Comparison of ENCODE assay signal across 17 mouse cellular contexts in genomic region chr1:128540213-128540612, GRCm38 (mm10). TPM values are rescaled to one million over a fixed set of nuclear protein-coding genes. Genes with fewer than 3 reads are reported as not detected.
DNase-seq lines count a peak whose midpoint lies in the region; ATAC-seq lines count a peak whose summit lies in the region.
"Had no signal": no experiment of that assay in that cellular context is flagged by ENCODE, and none has a peak within 500 bp of the region (broad histone marks: within the 10 kb centered on the region; RNA-seq: fewer than 3 reads in every experiment).

No protein-coding gene starts in this region.

- no peak for DNase-seq in hindbrain, embryonic 11.5 days (ENCODE audit: low spot score)
- peak; percentile 34 to 45 for DNase-seq in B cell, adult 2 months
- DNase-seq in induced T-regulatory cell, adult 2 months (ENCODE audit: low read depth): peak; percentile 61
- peak; percentile 67 to 68 for DNase-seq in thymus, postnatal 10 days (ENCODE audit: low spot score in 2 of 2)
- DNase-seq in adrenal gland, postnatal 25 days: no peak
- no peak for DNase-seq in left cerebral cortex, postnatal 4 days
- DNase-seq: adrenal gland, adult 2 months; cerebellum, adult 9-10 months; heart, postnatal 4 days; kidney, adult 11 months; lung, adult 18-20 months; right cerebral cortex, postnatal 25 days had no signal

- H3K27me3 ChIP-seq in hindbrain, embryonic 13.5 days: no peaks in the 10 kb centered on the region
- no peaks in the 10 kb centered on the region for H3K27me3 ChIP-seq in hindbrain, embryonic 11.5 days (ENCODE audit: control insufficient read depth, insufficient read depth, low read length)
- H3K27me3 ChIP-seq: limb, embryonic 13.5 days had no signal

- ATAC-seq in hindbrain, embryonic 13.5 days (ENCODE audit: low FRiP score): no peak
- ATAC-seq in hindbrain, embryonic 11.5 days (ENCODE audit: low FRiP score): no peak

- H3K9me3 ChIP-seq in hindbrain, embryonic 13.5 days: no peaks in the 10 kb centered on the region
- no peaks in the 10 kb centered on the region for H3K9me3 ChIP-seq in hindbrain, embryonic 11.5 days (ENCODE audit: control insufficient read depth, low read length)
- H3K9me3 ChIP-seq: limb, embryonic 13.5 days had no signal

- H3K4me3 ChIP-seq in hindbrain, embryonic 13.5 days: no peak overlapping the region
- H3K4me3 ChIP-seq in hindbrain, embryonic 11.5 days (ENCODE audit: low read depth, low read length): no peak overlapping the region
- H3K4me3 ChIP-seq: erythroblast, embryonic 14.5 days; left cerebral cortex, adult 2 months; limb, embryonic 13.5 days had no signal

- peaks cover 19% of the 10 kb centered on the region for H3K4me1 ChIP-seq in hindbrain, embryonic 13.5 days (replicated peaks)
- H3K4me1 ChIP-seq in hindbrain, embryonic 11.5 days (replicated peaks; ENCODE audit: control insufficient read depth, insufficient read depth, low read length): no peaks in the 10 kb centered on the region
- H3K4me1 ChIP-seq: limb, embryonic 13.5 days had no signal

- no peaks in the 10 kb centered on the region for H3K36me3 ChIP-seq in hindbrain, embryonic 13.5 days
- no peaks in the 10 kb centered on the region for H3K36me3 ChIP-seq in hindbrain, embryonic 11.5 days (ENCODE audit: control insufficient read depth, insufficient read depth, low read length)
- H3K36me3 ChIP-seq: limb, embryonic 13.5 days had no signal

- H3K27ac ChIP-seq in hindbrain, embryonic 13.5 days: peak overlapping the region; percentile 55; the same call in 1 of the 2 replicates
- H3K27ac ChIP-seq in hindbrain, embryonic 11.5 days (ENCODE audit: low read depth, low read length): no peak overlapping the region
- H3K27ac ChIP-seq: left cerebral cortex, adult 2 months; limb, embryonic 13.5 days had no signal

- no peak overlapping the region for H3K9ac ChIP-seq in hindbrain, embryonic 13.5 days
- H3K9ac ChIP-seq in hindbrain, embryonic 11.5 days (ENCODE audit: low read depth, low read length): no peak overlapping the region
- H3K9ac ChIP-seq: limb, embryonic 13.5 days had no signal

- intact Hi-C loops in left cerebral cortex, postnatal 4 days (cut with DNase I): no loop called here

- no peak overlapping the region for H3K4me2 ChIP-seq in hindbrain, embryonic 13.5 days
- H3K4me2 ChIP-seq in hindbrain, embryonic 11.5 days (replicated peaks; ENCODE audit: low read depth, low read length): no peak overlapping the region
- H3K4me2 ChIP-seq: heart, embryonic 11.5 days; limb, embryonic 13.5 days had no signal

- WGBS in hindbrain, embryonic 13.5 days: 84% methylated on average over 2 of the region's 2 CpGs
- WGBS in hindbrain, embryonic 11.5 days: 80% methylated on average over 2 of the region's 2 CpGs

RNA-seq across cellular contexts. Expression of gene Cxcr4, which starts 51.9 kb away (rescaled TPM):
- polyA plus RNA-seq in hindbrain, embryonic 13.5 days (2015; fragmentation: Nextera tagmentation; extraction: Ambion mirVana): 15.4 and 15.5 TPM in 2 replicates
- 23.3 and 26.4 TPM in 2 replicates for polyA plus RNA-seq in hindbrain, embryonic 11.5 days (2014; fragmentation: Nextera tagmentation; extraction: Ambion mirVana)
- total RNA-seq in adrenal gland, postnatal 25 days (2021): 11.4 and 14.2 TPM in 2 replicates
- 10 to 100 TPM; 22.5 to 23.7 TPM for total RNA-seq in left cerebral cortex, postnatal 4 days (2021)
- polyA plus RNA-seq: erythroblast, embryonic 14.5 days had no signal

Comparison
In these comparisons a context has a peak if more than half of its experiments do, and no peak if none do; other contexts are left out.
1. DNase-seq: peak in B cell, adult 2 months (2 of 2), induced T-regulatory cell, adult 2 months (single experiment) and thymus, postnatal 10 days (2 of 2); none in hindbrain, embryonic 11.5 days (single experiment), adrenal gland, postnatal 25 days (single experiment) and left cerebral cortex, postnatal 4 days (single experiment).